Mouse (Mus musculus) limb, embryonic 12.5 days (tissue): ENCODE data around the gene Anp32e. TPM values are rescaled to one million over a fixed set of nuclear protein-coding genes. Genes with fewer than 3 reads are reported as not detected.
A peak's percentile ranks its signal among the peaks of the same experiment; 100 is the strongest.

Experiments
- ATAC-seq: fragments of 200-750 bp; cut with Nextera tagmentation; 2 replicates; pipeline ENCODE4 v1.8.0; 2017; ENCODE audit warnings: low read depth, moderate TSS enrichment; ENCODE audit not compliant: insufficient number of reproducible peaks, insufficient read depth, low FRiP score, low TSS enrichment
- H3K27ac ChIP-seq: fragments of 300-500 bp; sonication (generic); 2 replicates; pipeline ENCODE4 v1.5.1; 2016; ENCODE audit warnings: mild to moderate bottlenecking, moderate library complexity
- H3K27me3 ChIP-seq: fragments of 300-500 bp; sonication (generic); 2 replicates; pipeline ENCODE4 v1.6.1; 2016; ENCODE audit warnings: mild to moderate bottlenecking, moderate library complexity
- H3K36me3 ChIP-seq: fragments of 300-500 bp; sonication (generic); 2 replicates; pipeline ENCODE4 v1.6.1; 2016; ENCODE audit warnings: mild to moderate bottlenecking, moderate library complexity
- H3K4me1 ChIP-seq: fragments of 300-500 bp; sonication (generic); replicated peaks from 2 replicates; pipeline ENCODE4 v1.6.1; 2016
- H3K4me2 ChIP-seq: fragments of 300-500 bp; sonication (generic); 2 replicates; pipeline ENCODE4 v1.6.1; 2016; ENCODE audit warnings: mild to moderate bottlenecking, moderate library complexity
- H3K4me3 ChIP-seq: fragments of 300-500 bp; sonication (generic); replicated peaks from 2 replicates; pipeline ENCODE4 v1.5.1; 2016; ENCODE audit warnings: mild to moderate bottlenecking
- H3K9ac ChIP-seq: fragments of 300-500 bp; sonication (generic); replicated peaks from 2 replicates; pipeline ENCODE4 v1.6.1; 2016; ENCODE audit warnings: mild to moderate bottlenecking, moderate library complexity
- H3K9me3 ChIP-seq: fragments of 300-500 bp; sonication (generic); 2 replicates; pipeline ENCODE4 v1.6.1; 2016; ENCODE audit warnings: mild to moderate bottlenecking, moderate library complexity
- WGBS: fragments of 180-500 bp; shearing (Covaris S2); methylation state at CpG from one replicate; pipeline ENCODE4 v1.1.7; 2016; 5-methylcytosine and 5-hydroxymethylcytosine counted together
- polyA plus RNA-seq: library from polyadenylated mRNA; unstranded; fragments of >200 nt; fragmentation: Nextera tagmentation; extraction: Ambion mirVana; gene quantifications from 2 replicates; pipeline ENCODE4 v1.2.1, GENCODE M21; 2016

Anp32e gene
- polyA plus RNA-seq, 1 experiment from 2014 or later = 304 TPM

GRCm38 (mm10) chr3:95978265-95978664 is 49.2 kb downstream of the Anp32e start:
- no peak for ATAC-seq
- H3K4me2 ChIP-seq = no peak overlapping the region
- H3K4me3 ChIP-seq = no peak overlapping the region
- WGBS = 81% methylated on average over 9 of the region's 9 CpGs
- peaks cover 8% of the 10 kb centered on the region; the same call in 1 of the 2 replicates for H3K27me3 ChIP-seq
- no peaks in the 10 kb centered on the region for H3K9me3 ChIP-seq
- H3K4me1 ChIP-seq = peaks cover under 1% of the 10 kb centered on the region; the same call in 1 of the 2 replicates
- H3K27ac ChIP-seq = no peak overlapping the region
- H3K9ac ChIP-seq = no peak overlapping the region
- H3K36me3 ChIP-seq = no peaks in the 10 kb centered on the region

DNA sequence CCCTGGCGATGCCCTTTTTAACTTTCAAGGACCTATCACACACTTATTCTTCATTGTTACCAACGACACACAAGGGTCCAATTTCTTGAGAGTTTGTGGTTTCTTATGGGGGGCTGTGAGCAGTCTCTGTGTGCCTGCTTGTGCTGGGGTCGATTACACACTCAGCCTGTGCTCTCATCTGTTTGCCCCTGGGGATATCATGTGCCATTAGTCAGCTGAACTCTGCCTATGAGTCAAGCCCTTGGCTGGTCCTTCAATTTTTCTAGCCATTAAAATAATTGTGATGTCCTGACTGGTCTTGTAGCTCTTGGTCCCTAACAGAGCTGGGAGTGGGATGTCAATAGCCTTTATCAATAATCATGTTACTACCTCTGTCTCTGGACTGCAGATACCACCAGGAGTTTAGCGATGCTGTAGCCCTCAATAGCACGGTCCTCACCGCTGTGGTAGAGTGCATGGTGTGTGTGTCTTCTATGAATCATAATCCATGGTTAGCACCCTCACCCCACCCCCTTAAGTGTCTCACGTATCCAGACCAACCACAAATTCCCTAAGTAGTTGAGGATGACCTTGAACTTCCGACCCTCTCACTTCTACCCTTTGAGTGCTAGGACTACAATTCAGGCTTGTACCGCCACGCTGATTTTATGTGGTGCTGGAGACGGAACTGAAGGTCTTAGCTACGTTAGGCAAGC is 51.4 kb downstream of the Anp32e start:
- peaks cover 9% of the 10 kb centered on the region for H3K4me1 ChIP-seq
- H3K27me3 ChIP-seq = no peaks in the 10 kb centered on the region
- 82% methylated on average over 12 of the region's 12 CpGs for WGBS
- 0 out of 2 replicates have a peak, but pooled peaks cover 4% of the 10 kb centered on the region for H3K9me3 ChIP-seq
- H3K27ac ChIP-seq = no peak overlapping the region
- no peak overlapping the region for H3K4me2 ChIP-seq
- no peak for ATAC-seq
- H3K9ac ChIP-seq = no peak overlapping the region
- H3K36me3 ChIP-seq = no peaks in the 10 kb centered on the region
- no peak overlapping the region for H3K4me3 ChIP-seq

- no peak overlapping the region for H3K9ac ChIP-seq
- H3K36me3 ChIP-seq = peaks cover 2% of the 10 kb centered on the region; the same call in 1 of the 2 replicates
- ATAC-seq = no peak
- no peak overlapping the region for H3K4me3 ChIP-seq
- H3K4me1 ChIP-seq = peaks cover 23% of the 10 kb centered on the region
- 88% methylated on average over 4 of the region's 4 CpGs for WGBS
- no peaks in the 10 kb centered on the region for H3K27me3 ChIP-seq
- H3K4me2 ChIP-seq = no peak overlapping the region
- H3K9me3 ChIP-seq = 0 out of 2 replicates have a peak, but pooled peaks cover 4% of the 10 kb centered on the region
- no peak overlapping the region for H3K27ac ChIP-seq
Measured at GRCm38 (mm10) chr3:95982129-95982528, 53.1 kb downstream of the Anp32e start.

DNA sequence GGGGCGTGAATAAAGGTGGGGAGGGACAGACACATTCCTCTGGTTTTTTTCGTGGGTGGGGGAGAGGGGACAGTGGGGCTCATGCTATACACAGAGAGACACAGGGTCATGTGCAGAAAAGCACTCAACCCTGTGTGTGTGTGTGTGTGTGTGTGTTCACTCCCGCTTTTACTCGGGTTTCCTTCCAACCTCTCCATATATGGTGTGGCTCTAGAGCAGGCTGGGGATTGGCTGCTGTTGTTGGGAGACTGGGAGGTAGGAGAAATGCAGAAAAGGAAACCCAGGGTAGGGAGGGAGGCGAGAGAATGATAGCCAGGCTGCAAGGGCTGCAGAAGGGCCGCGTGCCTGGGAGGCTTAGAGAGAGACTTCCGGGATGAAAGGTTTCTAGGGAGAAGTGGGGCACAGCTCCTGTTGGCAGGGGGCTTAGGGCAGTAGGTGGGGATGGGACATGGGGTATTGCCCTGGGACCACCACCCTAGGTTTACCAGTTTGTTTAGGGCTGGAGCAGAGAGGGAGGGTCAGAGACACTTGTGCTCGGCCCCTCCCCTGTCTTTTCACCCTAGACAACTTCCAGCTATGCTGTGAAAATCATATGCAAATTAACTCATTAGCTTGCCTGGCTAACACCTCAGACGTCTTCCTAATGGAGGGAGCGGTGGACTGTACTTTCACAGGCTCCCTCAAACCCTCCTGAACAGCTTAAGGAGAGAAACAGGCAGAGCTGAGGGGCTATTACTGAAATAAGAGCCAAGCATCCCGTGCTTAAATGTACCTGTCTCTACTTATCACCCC is 56.4 kb downstream of the Anp32e start:
- Histone ChIP-seq H3K9me3 (0 out of 2 replicates have a peak, but pooled peaks cover 4% of the 10 kb centered on the region), H3K36me3 (peaks cover 33% of the 10 kb centered on the region), H3K27ac (peak overlapping the region; percentile 96), H3K4me2 (peak overlapping the region; percentile 57), H3K27me3 (no peaks in the 10 kb centered on the region), H3K4me1 (peaks cover 29% of the 10 kb centered on the region), H3K4me3 (peak overlapping the region; percentile 33), H3K9ac (peak overlapping the region; percentile 52)
- peak; percentile 93 for ATAC-seq
- WGBS = 1% methylated on average over 12 of the region's 12 CpGs

GRCm38 (mm10) chr3:95986001-95986622 is 57.1 kb downstream of the Anp32e start:
- peak overlapping the region; percentile 52 for H3K9ac ChIP-seq
- peak overlapping the region; percentile 57 for H3K4me2 ChIP-seq
- peaks cover 29% of the 10 kb centered on the region for H3K4me1 ChIP-seq
- 1% methylated on average over 21 of the region's 21 CpGs for WGBS
- H3K36me3 ChIP-seq = peaks cover 40% of the 10 kb centered on the region
- peak overlapping the region; percentile 96 for H3K27ac ChIP-seq
- 0 out of 2 replicates have a peak, but pooled peaks cover 4% of the 10 kb centered on the region for H3K9me3 ChIP-seq
- ATAC-seq = peak; percentile 16; the same call in 1 of the 2 replicates
- H3K27me3 ChIP-seq = no peaks in the 10 kb centered on the region
- H3K4me3 ChIP-seq = peak overlapping the region; percentile 33

DNA sequence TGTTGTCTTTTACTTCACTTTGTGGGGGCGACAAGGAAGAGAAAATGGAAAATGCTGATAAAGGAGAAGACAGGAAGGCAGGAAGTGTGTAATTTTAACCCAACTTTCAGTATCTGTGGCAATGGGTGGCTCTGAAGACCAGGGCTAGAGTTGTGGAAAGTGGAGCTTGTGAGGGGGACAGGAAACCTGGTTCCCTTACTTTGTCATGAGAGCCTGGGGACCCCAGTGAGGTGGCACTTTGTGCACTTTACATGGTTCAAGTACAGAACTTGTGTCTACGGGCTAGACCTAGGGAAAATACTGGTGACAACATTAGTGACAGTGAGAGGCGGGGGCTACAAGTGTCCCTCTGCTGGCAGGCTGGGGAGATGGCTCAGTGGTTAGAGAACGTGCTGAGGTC is 57.9 kb downstream of the Anp32e start:
- 79% methylated on average over 4 of the region's 4 CpGs for WGBS
- H3K27me3 ChIP-seq = no peaks in the 10 kb centered on the region
- peaks cover 48% of the 10 kb centered on the region for H3K36me3 ChIP-seq
- 0 out of 2 replicates have a peak, but pooled peaks cover 4% of the 10 kb centered on the region for H3K9me3 ChIP-seq
- peaks cover 29% of the 10 kb centered on the region for H3K4me1 ChIP-seq
- H3K9ac ChIP-seq = no peak overlapping the region
- H3K4me2 ChIP-seq = 0 out of 2 replicates have a peak overlapping the region, but pooled peaks have one; percentile 57
- ATAC-seq = no peak
- H3K4me3 ChIP-seq = no peak overlapping the region
- peak overlapping the region; percentile 96; the same call in 1 of the 2 replicates for H3K27ac ChIP-seq

DNA sequence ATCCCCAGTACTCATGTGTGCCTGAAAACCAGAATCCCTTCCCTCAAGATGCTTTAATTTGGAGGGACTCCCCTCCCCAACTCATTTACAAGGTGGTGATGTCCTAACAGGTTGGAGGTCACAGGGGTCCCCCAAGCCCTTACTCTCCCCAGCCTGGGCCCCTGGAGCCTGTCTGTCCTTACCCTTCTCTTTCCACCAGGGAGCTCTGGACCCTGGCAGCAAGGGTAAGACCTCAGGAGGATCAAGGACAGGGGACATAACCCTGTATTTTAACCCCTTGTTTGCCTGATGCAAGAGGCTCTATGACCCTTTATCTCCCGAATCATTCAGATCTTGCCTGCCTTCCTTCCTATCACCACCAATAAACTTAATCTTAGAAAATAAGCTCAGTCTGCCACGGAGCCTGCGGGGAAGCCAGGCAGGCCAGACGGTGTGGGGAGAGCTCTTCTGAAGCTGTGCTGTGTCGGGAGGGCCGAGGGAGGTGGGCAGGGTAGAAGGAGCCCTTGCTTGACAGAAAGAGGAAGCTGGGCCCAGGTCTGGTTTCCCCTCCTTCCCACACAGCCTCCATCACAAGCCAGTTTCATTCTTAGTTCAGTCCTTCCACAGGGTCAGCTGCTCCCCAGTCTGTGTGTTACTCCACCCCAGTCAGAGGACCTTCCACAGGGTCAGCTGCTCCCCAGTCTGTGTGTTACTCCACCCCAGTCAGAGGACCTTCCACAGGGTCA is 58.5 kb downstream of the Anp32e start:
- Histone ChIP-seq H3K9me3 (0 out of 2 replicates have a peak, but pooled peaks cover 4% of the 10 kb centered on the region), H3K27ac (no peak overlapping the region; the same call in 1 of the 2 replicates), H3K36me3 (peaks cover 54% of the 10 kb centered on the region), H3K4me2 (no peak overlapping the region), H3K9ac (no peak overlapping the region), H3K4me3 (no peak overlapping the region), H3K4me1 (peaks cover 35% of the 10 kb centered on the region), H3K27me3 (no peaks in the 10 kb centered on the region)
- no peak for ATAC-seq
- 65% methylated on average over 6 of the region's 6 CpGs for WGBS

- H3K36me3 ChIP-seq = peaks cover 60% of the 10 kb centered on the region
- peaks cover 41% of the 10 kb centered on the region for H3K4me1 ChIP-seq
- no peak overlapping the region for H3K27ac ChIP-seq
- no peaks in the 10 kb centered on the region for H3K27me3 ChIP-seq
- ATAC-seq = no peak
- H3K4me3 ChIP-seq = no peak overlapping the region
- 0 out of 2 replicates have a peak, but pooled peaks cover 4% of the 10 kb centered on the region for H3K9me3 ChIP-seq
- H3K4me2 ChIP-seq = no peak overlapping the region
- 100% methylated on average over 1 of the region's 1 CpGs for WGBS
- no peak overlapping the region for H3K9ac ChIP-seq
Measured at GRCm38 (mm10) chr3:95988138-95988537, 59.1 kb downstream of the Anp32e start.

GRCm38 (mm10) chr3:95988969-95989368 is 59.9 kb downstream of the Anp32e start:
- no peak overlapping the region for H3K9ac ChIP-seq
- peaks cover 61% of the 10 kb centered on the region for H3K36me3 ChIP-seq
- H3K4me1 ChIP-seq = peaks cover 49% of the 10 kb centered on the region
- peak overlapping the region; percentile 50; the same call in 1 of the 2 replicates for H3K27ac ChIP-seq
- 65% methylated on average over 10 of the region's 10 CpGs for WGBS
- H3K9me3 ChIP-seq = 0 out of 2 replicates have a peak, but pooled peaks cover 3% of the 10 kb centered on the region
- no peak overlapping the region for H3K4me3 ChIP-seq
- no peak overlapping the region for H3K4me2 ChIP-seq
- H3K27me3 ChIP-seq = no peaks in the 10 kb centered on the region
- ATAC-seq = no peak

DNA sequence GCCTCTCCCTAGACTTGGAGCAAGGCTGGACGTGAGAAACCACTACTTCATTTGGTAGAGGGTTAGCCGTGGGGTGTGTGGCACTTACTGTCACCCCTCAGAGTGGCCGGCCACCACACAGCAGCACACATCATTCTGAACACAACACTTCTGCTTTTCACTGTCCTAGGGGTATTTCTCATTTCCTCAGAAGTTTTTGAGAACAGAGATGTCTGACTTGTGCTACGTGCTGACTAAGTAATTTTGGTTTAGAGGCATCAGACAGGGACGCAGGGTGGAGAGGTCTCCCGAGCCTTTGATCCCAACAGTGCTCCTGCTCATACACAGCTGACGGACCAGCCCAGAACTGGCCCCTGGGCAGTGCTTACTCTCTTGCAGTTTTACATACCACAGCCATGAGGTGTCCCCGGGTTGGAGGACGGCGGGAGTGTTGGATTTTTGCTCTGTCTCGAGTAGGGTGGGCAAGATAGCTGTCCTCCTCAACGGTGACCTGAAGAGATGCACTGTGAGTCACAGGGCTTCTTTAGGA is 61.4 kb downstream of the Anp32e start:
- 85% methylated on average over 12 of the region's 12 CpGs for WGBS
- H3K9ac ChIP-seq = no peak overlapping the region
- H3K4me2 ChIP-seq = no peak overlapping the region
- ATAC-seq = no peak
- H3K9me3 ChIP-seq = no peaks in the 10 kb centered on the region
- peaks cover 46% of the 10 kb centered on the region for H3K4me1 ChIP-seq
- H3K36me3 ChIP-seq = peaks cover 61% of the 10 kb centered on the region
- H3K27ac ChIP-seq = no peak overlapping the region
- no peak overlapping the region for H3K4me3 ChIP-seq
- H3K27me3 ChIP-seq = no peaks in the 10 kb centered on the region
